Mouse (Mus musculus): ENCODE measurements around the gene Mak. TPM values are rescaled to one million over a fixed set of nuclear protein-coding genes. Genes with fewer than 3 reads are reported as not detected.

Gene Mak
- not detected for polyA plus RNA-seq (2014; fragmentation: Illumina TruSeq; extraction: RNeasy Lipid Tissue Mini Kit (QIAGEN cat#74804); ENCODE audit: low read depth, low replicate concordance)

DNA sequence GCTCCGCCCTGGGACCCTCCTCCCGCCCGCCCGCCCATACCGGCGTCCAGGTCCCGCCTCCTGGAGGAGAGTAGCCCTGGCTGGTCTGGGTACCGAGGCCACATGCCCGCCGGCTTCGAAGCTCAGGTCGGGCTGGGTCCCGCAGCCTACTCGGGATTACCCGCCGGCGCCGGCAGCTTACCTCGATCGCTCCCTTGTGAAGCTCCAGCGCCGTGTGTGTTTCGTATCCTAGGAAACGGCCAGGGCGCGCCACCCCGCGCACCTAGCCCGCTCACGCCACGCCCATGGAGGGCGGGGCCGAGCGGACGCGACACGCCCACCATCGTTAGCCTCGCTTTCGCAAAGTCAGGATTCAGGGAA is at the start of gene Mak:
TSS of gene Mak (minus strand) at position 286 of the 360 bp plus-strand sequence.

DNA sequence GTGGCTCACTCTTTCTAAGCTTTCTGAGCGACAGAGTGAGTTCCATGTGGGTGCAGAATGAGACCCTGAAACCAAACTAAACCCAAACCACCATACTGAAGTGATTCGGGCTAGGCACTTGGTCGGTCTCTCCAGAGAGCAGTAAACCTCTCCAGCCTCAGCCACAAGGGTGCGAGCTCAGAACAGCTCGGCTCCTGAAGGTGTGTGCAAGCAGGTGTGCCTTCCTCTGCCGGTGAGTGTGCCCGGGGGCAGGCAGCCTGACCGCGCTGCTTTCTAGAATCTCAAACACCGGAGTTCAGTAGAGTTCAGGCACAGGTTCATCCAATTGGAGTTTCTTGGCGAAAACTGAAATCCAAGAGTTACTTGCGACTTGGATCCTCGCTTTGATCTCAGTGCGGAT is 34.4 kb upstream of the Mak start, which contains the start of gene Sycp2l:
TSS of gene Sycp2l (plus strand) at position 368 of the 400 bp plus-strand sequence.

DNA sequence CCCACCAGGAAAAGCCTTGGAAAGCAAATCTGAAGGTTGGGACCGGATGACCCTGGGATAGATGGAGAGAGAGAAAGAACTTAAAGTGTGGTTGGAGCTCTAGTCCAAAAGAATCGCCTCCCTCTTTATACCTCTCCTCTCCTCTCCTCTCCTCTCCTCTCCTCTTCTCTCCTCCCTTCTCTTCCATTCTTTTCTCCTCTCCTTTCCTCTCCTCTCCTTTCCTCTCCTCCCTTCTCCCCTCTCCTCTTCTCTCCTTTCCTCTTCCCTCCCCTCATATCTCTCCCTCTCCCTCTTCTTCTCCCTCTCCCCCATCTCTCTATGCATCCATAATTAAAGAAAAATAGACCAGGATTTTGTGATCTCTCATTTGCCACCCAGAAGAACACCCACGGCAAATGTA is 31.4 kb upstream of the Mak start, which contains the start of gene Gcm2:
TSS of gene Gcm2 (minus strand) at position 101 of the 400 bp plus-strand sequence.

DNA sequence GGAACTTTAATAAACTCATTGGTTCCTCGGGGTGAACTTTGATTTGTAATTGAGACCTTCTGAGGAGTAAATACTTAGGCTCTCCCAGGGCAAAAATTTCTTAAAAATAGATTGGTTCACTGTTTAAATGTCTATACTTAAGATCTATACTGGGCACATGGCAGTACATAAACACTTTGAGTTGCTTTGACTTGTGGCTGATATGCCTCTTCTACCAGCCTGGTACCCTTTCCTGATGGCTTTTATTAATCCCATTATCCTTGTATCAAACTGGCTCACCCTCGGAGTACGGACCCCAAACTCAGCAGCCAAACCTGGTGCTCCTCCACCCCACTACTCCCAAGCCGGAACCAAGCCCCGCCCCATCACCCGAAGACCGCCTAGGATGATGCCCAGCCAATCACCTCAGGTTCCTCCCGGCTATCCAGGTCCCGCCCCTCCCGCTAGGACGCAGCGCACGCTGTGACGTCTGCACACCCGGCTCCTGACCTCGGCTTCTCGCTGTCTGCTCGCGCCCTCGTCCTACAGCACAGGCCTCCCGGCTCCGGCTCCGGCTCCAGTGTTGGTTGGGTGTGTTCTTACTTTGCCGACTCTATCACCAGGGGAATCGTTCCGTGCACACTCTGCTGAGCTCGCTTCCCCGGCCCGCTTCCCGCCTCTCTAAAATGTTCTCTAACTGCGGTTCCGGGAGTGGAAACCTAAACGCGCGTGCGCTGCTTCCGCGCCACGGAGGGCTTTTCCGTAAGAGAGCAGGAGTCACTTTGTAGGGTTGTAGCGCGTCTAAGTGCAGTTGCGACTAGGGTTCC is 63.5 kb downstream of the Mak start, which contains the start of gene Tmem14c:
TSS of gene Tmem14c (plus strand) at position 464 of the 806 bp plus-strand sequence.

DNA sequence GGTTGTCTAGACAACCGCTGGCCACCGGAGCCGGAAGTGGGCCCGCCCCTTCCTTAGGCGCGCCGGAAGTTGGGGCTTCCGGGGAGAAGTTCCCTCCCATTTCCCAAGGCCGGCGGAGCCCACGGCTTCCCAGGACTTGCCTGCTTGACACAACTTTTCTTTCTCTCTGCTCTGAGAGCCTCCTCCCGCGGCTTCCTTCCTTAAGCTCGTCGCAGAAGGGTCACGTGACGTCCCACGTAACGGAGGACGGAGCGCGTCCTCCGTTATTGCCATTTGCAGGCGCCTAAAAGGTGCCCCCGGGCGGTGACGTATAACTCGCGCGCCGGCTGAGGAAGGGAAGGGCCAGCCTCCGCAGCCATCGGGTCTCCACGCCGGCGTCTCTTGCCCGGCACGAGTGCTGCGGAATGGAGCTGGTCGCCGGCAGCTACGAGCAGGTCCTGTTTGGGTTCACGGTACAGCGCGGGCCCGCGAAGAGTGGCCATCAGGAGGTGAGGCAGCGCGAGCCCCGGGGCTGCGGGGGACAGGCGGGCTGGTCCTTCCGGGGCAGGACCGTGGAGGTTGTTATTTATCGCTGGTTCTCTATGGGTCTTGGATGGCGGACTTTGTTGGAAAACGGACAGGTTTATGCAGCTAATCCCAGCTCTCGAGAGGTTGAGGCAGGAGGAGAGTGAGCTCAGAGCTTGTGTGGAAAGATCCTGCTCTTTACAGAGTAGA is 78.4 kb downstream of the Mak start, which contains the start of gene Pak1ip1:
TSS of gene Pak1ip1 (plus strand) at position 98 of the 714 bp plus-strand sequence.

Other genes starting within 250 kb of the Mak start
- 7.8 TPM for gene Gcnt2, start 220.0 kb downstream of the Mak start, polyA plus RNA-seq (2014; fragmentation: Illumina TruSeq; extraction: RNeasy Lipid Tissue Mini Kit (QIAGEN cat#74804); ENCODE audit: low read depth, low replicate concordance)
- 34.9 TPM for gene Pak1ip1, start 78.7 kb downstream of the Mak start, polyA plus RNA-seq (2014; fragmentation: Illumina TruSeq; extraction: RNeasy Lipid Tissue Mini Kit (QIAGEN cat#74804); ENCODE audit: low read depth, low replicate concordance)
- 155 TPM for gene Tmem14c, start 63.4 kb downstream of the Mak start, polyA plus RNA-seq (2014; fragmentation: Illumina TruSeq; extraction: RNeasy Lipid Tissue Mini Kit (QIAGEN cat#74804); ENCODE audit: low read depth, low replicate concordance)
- not detected for gene Gcm2, start 31.3 kb upstream of the Mak start, polyA plus RNA-seq (2014; fragmentation: Illumina TruSeq; extraction: RNeasy Lipid Tissue Mini Kit (QIAGEN cat#74804); ENCODE audit: low read depth, low replicate concordance)
- not detected for gene Sycp2l, start 34.6 kb upstream of the Mak start, polyA plus RNA-seq (2014; fragmentation: Illumina TruSeq; extraction: RNeasy Lipid Tissue Mini Kit (QIAGEN cat#74804); ENCODE audit: low read depth, low replicate concordance)
- gene Elovl2, start 140.7 kb upstream of the Mak start, polyA plus RNA-seq (2014; fragmentation: Illumina TruSeq; extraction: RNeasy Lipid Tissue Mini Kit (QIAGEN cat#74804); ENCODE audit: low read depth, low replicate concordance) = 0.16 TPM
- 21.0 TPM for gene Smim13, start 170.1 kb upstream of the Mak start, polyA plus RNA-seq (2014; fragmentation: Illumina TruSeq; extraction: RNeasy Lipid Tissue Mini Kit (QIAGEN cat#74804); ENCODE audit: low read depth, low replicate concordance)
- not detected for gene Gm17364, start 194.3 kb upstream of the Mak start, polyA plus RNA-seq (2014; fragmentation: Illumina TruSeq; extraction: RNeasy Lipid Tissue Mini Kit (QIAGEN cat#74804); ENCODE audit: low read depth, low replicate concordance)

All from heart, adult 10 weeks (tissue).